Mouse (Mus musculus) hindbrain, embryonic 10.5 days (tissue): ENCODE measurements at regions not wholly inside any gene's neighbourhood (a gene's known extent, or its start where the extent isn't known, plus 50 kb on each side); places are given as distances from the start of the nearest gene placed in this dataset.

Experiments
- DNase-seq: peaks from one replicate; pipeline ENCODE4 v3.0.0-alpha.2; 2017; ENCODE audit warnings: low spot score
- H3K27ac ChIP-seq: fragments of 300-500 bp; sonication (generic); 2 replicates; pipeline ENCODE4 v1.5.1; 2016; ENCODE audit warnings: mild to moderate bottlenecking, moderate library complexity
- H3K27me3 ChIP-seq: fragments of 300-500 bp; sonication (generic); 2 replicates; pipeline ENCODE4 v1.6.1; 2016; ENCODE audit warnings: mild to moderate bottlenecking; ENCODE audit not compliant: poor library complexity, insufficient read depth, severe bottlenecking
- H3K36me3 ChIP-seq: fragments of 300-500 bp; sonication (generic); 2 replicates; pipeline ENCODE4 v1.6.1; 2016; ENCODE audit warnings: mild to moderate bottlenecking, moderate library complexity
- H3K4me1 ChIP-seq: fragments of 300-500 bp; sonication (generic); replicated peaks from 2 replicates; pipeline ENCODE4 v1.6.1; 2016; ENCODE audit warnings: mild to moderate bottlenecking
- H3K4me3 ChIP-seq: fragments of 300-500 bp; sonication (generic); 2 replicates; pipeline ENCODE4 v1.5.1; 2016; ENCODE audit warnings: mild to moderate bottlenecking, moderate library complexity
- H3K9me3 ChIP-seq: fragments of 300-500 bp; sonication (generic); 2 replicates; pipeline ENCODE4 v1.6.1; 2016; ENCODE audit warnings: mild to moderate bottlenecking, moderate library complexity
- WGBS: fragments of 180-500 bp; shearing (Covaris S2); methylation state at CpG from one replicate; pipeline ENCODE4 v1.1.7; 2016; 5-methylcytosine and 5-hydroxymethylcytosine counted together

GRCm38 (mm10) chr2:173407133-173407532, 115.3 kb upstream of the 1700021F07Rik start:
- DNase-seq, result no peak
- peak overlapping the region; percentile 59; the same call in 1 of the 2 replicates for H3K27ac ChIP-seq
- H3K27me3 ChIP-seq, result 0 out of 2 replicates have a peak, but pooled peaks cover 2% of the 10 kb centered on the region
- WGBS, result 71% methylated on average over 3 of the region's 3 CpGs
- no peaks in the 10 kb centered on the region for H3K9me3 ChIP-seq
- H3K36me3 ChIP-seq, result no peaks in the 10 kb centered on the region
- H3K4me3 ChIP-seq, result no peak overlapping the region
- peaks cover 40% of the 10 kb centered on the region for H3K4me1 ChIP-seq

GRCm38 (mm10) chr2:173408681-173409081, 113.7 kb upstream of the 1700021F07Rik start:
- H3K4me3 ChIP-seq, result no peak overlapping the region
- H3K4me1 ChIP-seq, result peaks cover 43% of the 10 kb centered on the region
- WGBS, result 88% methylated on average over 5 of the region's 5 CpGs
- 0 out of 2 replicates have a peak, but pooled peaks cover 2% of the 10 kb centered on the region for H3K27me3 ChIP-seq
- no peaks in the 10 kb centered on the region for H3K36me3 ChIP-seq
- no peaks in the 10 kb centered on the region for H3K9me3 ChIP-seq
- DNase-seq, result no peak
- H3K27ac ChIP-seq, result peak overlapping the region; percentile 72

- Histone ChIP-seq H3K9me3 (no peaks in the 10 kb centered on the region), H3K27ac (peak overlapping the region; percentile 72), H3K4me3 (no peak overlapping the region), H3K36me3 (no peaks in the 10 kb centered on the region), H3K4me1 (peaks cover 50% of the 10 kb centered on the region), H3K27me3 (0 out of 2 replicates have a peak, but pooled peaks cover 2% of the 10 kb centered on the region)
- DNase-seq, result peak; percentile 60
- 50% methylated on average over 16 of the region's 16 CpGs for WGBS
Observed at GRCm38 (mm10) chr2:173409433-173409832, 113.0 kb upstream of the 1700021F07Rik start.

- H3K27me3 ChIP-seq, result no peaks in the 10 kb centered on the region
- peaks cover 17% of the 10 kb centered on the region for H3K4me1 ChIP-seq
- H3K36me3 ChIP-seq, result no peaks in the 10 kb centered on the region
- DNase-seq, result no peak
- no peak overlapping the region for H3K4me3 ChIP-seq
- no peaks in the 10 kb centered on the region for H3K9me3 ChIP-seq
- 76% methylated on average over 18 of the region's 18 CpGs for WGBS
- H3K27ac ChIP-seq, result peak overlapping the region; percentile 6
Observed at GRCm38 (mm10) chr2:173413906-173414656, 108.3 kb upstream of the 1700021F07Rik start.

GRCm38 (mm10) chr2:173415429-173415828, 107.0 kb upstream of the 1700021F07Rik start:
- no peak overlapping the region for H3K27ac ChIP-seq
- no peak for DNase-seq
- WGBS, result 86% methylated on average over 7 of the region's 7 CpGs
- no peaks in the 10 kb centered on the region for H3K9me3 ChIP-seq
- H3K4me3 ChIP-seq, result no peak overlapping the region
- no peaks in the 10 kb centered on the region for H3K27me3 ChIP-seq
- no peaks in the 10 kb centered on the region for H3K36me3 ChIP-seq
- peaks cover 16% of the 10 kb centered on the region for H3K4me1 ChIP-seq

GRCm38 (mm10) chr2:173416921-173417320, 105.5 kb upstream of the 1700021F07Rik start:
- Histone ChIP-seq H3K4me3 (no peak overlapping the region), H3K27me3 (no peaks in the 10 kb centered on the region), H3K4me1 (peaks cover 16% of the 10 kb centered on the region), H3K27ac (no peak overlapping the region), H3K36me3 (no peaks in the 10 kb centered on the region), H3K9me3 (no peaks in the 10 kb centered on the region)
- WGBS, result 81% methylated on average over 1 of the region's 1 CpGs
- no peak for DNase-seq

GRCm38 (mm10) chr2:173418951-173419350, 103.4 kb upstream of the 1700021F07Rik start:
- H3K36me3 ChIP-seq, result no peaks in the 10 kb centered on the region
- no peak overlapping the region for H3K4me3 ChIP-seq
- WGBS, result 82% methylated on average over 7 of the region's 7 CpGs
- no peaks in the 10 kb centered on the region for H3K27me3 ChIP-seq
- H3K9me3 ChIP-seq, result no peaks in the 10 kb centered on the region
- no peak overlapping the region for H3K27ac ChIP-seq
- no peak for DNase-seq
- peaks cover 10% of the 10 kb centered on the region for H3K4me1 ChIP-seq

GRCm38 (mm10) chr2:173419972-173420391, 102.4 kb upstream of the 1700021F07Rik start:
- Histone ChIP-seq H3K4me1 (0 out of 2 replicates have a peak, but pooled peaks cover 5% of the 10 kb centered on the region), H3K27ac (peak overlapping the region; percentile 24; the same call in 1 of the 2 replicates), H3K9me3 (no peaks in the 10 kb centered on the region), H3K36me3 (no peaks in the 10 kb centered on the region), H3K4me3 (no peak overlapping the region), H3K27me3 (no peaks in the 10 kb centered on the region)
- 58% methylated on average over 10 of the region's 10 CpGs for WGBS
- DNase-seq, result no peak

GRCm38 (mm10) chr2:173420481-173420880, 101.9 kb upstream of the 1700021F07Rik start:
- Histone ChIP-seq H3K27ac (0 out of 2 replicates have a peak overlapping the region, but pooled peaks have one; percentile 24), H3K27me3 (no peaks in the 10 kb centered on the region), H3K4me1 (0 out of 2 replicates have a peak, but pooled peaks cover 5% of the 10 kb centered on the region), H3K36me3 (no peaks in the 10 kb centered on the region), H3K9me3 (no peaks in the 10 kb centered on the region), H3K4me3 (no peak overlapping the region)
- no peak for DNase-seq
- WGBS, result 63% methylated on average over 5 of the region's 5 CpGs

GRCm38 (mm10) chr2:173424875-173425274, 97.5 kb upstream of the 1700021F07Rik start:
- no peak for DNase-seq
- no peak overlapping the region for H3K4me3 ChIP-seq
- no peak overlapping the region for H3K27ac ChIP-seq
- H3K4me1 ChIP-seq, result peaks cover 16% of the 10 kb centered on the region
- 86% methylated on average over 7 of the region's 7 CpGs for WGBS
- no peaks in the 10 kb centered on the region for H3K9me3 ChIP-seq
- H3K36me3 ChIP-seq, result no peaks in the 10 kb centered on the region
- H3K27me3 ChIP-seq, result no peaks in the 10 kb centered on the region

GRCm38 (mm10) chr2:173425754-173426153, 96.6 kb upstream of the 1700021F07Rik start:
- Histone ChIP-seq H3K4me3 (no peak overlapping the region), H3K36me3 (no peaks in the 10 kb centered on the region), H3K27ac (peak overlapping the region; percentile 29; the same call in 1 of the 2 replicates), H3K4me1 (peaks cover 11% of the 10 kb centered on the region), H3K27me3 (no peaks in the 10 kb centered on the region), H3K9me3 (no peaks in the 10 kb centered on the region)
- DNase-seq, result no peak
- 89% methylated on average over 9 of the region's 9 CpGs for WGBS

- Histone ChIP-seq H3K27ac (peak overlapping the region; percentile 17), H3K4me1 (peaks cover 11% of the 10 kb centered on the region), H3K27me3 (no peaks in the 10 kb centered on the region), H3K4me3 (no peak overlapping the region), H3K9me3 (no peaks in the 10 kb centered on the region), H3K36me3 (no peaks in the 10 kb centered on the region)
- WGBS, result 64% methylated on average over 16 of the region's 16 CpGs
- DNase-seq, result no peak
Observed at GRCm38 (mm10) chr2:173426191-173427065, 96.0 kb upstream of the 1700021F07Rik start.
